ENCODE assay signal across 18 mouse cellular contexts in genomic region chr10:67943513-67943912, GRCm38 (mm10). TPM values are rescaled to one million over a fixed set of nuclear protein-coding genes. Genes with fewer than 3 reads are reported as not detected.
DNase-seq lines count a peak whose midpoint lies in the region; ATAC-seq and TF ChIP-seq lines count a peak whose summit lies in the region.
"Had no signal": no experiment of that assay in that cellular context is flagged by ENCODE, and none has a peak within 500 bp of the region (broad histone marks: within the 10 kb centered on the region; RNA-seq: fewer than 3 reads in every experiment).

No protein-coding gene starts in this region.

- H3K79me2 ChIP-seq in CH12.LX (replicated peaks; ENCODE audit: control insufficient read depth, extremely low read depth, insufficient read depth, poor library complexity, severe bottlenecking) = no peaks in the 10 kb centered on the region

- H3K36me3 ChIP-seq in liver, postnatal 0 days (replicated peaks; ENCODE audit: insufficient read depth, low read length) = no peaks in the 10 kb centered on the region
- no peaks in the 10 kb centered on the region for H3K36me3 ChIP-seq in liver, embryonic 12.5 days
- H3K36me3 ChIP-seq in CH12.LX (replicated peaks in 1 of 2; ENCODE audit: control insufficient read depth in 1 of 2, insufficient read depth in 1 of 2, low read length in 1 of 2) = no peaks in the 10 kb centered on the region
- H3K36me3 ChIP-seq in heart, embryonic 11.5 days (ENCODE audit: control insufficient read depth, insufficient read depth, low read length) = no peaks in the 10 kb centered on the region
- H3K36me3 ChIP-seq: intestine, embryonic 15.5 days had no signal

- H3K9ac ChIP-seq in liver, postnatal 0 days (replicated peaks) = no peak overlapping the region
- H3K9ac ChIP-seq in liver, embryonic 12.5 days = no peak overlapping the region
- no peak overlapping the region for H3K9ac ChIP-seq in CH12.LX (ENCODE audit: insufficient read depth, low read depth)
- H3K9ac ChIP-seq in heart, embryonic 11.5 days (ENCODE audit: low read depth, low read length) = no peak overlapping the region
- H3K9ac ChIP-seq: intestine, embryonic 15.5 days had no signal

- dilution Hi-C loops in CH12.LX (cut with MboI; ENCODE audit: extremely low pct_ligation_motif_present, extremely low pct_unique_long_range_greater_than_20kb, low sequenced_read_pairs) = no loop called here

- no peaks in the 10 kb centered on the region for H3K9me3 ChIP-seq in liver, postnatal 0 days (ENCODE audit: low read length)
- H3K9me3 ChIP-seq in liver, embryonic 12.5 days (replicated peaks) = no peaks in the 10 kb centered on the region
- peaks cover 2% of the 10 kb centered on the region for H3K9me3 ChIP-seq in CH12.LX (replicated peaks; ENCODE audit: low read length)
- no peaks in the 10 kb centered on the region for H3K9me3 ChIP-seq in heart, embryonic 11.5 days (replicated peaks; ENCODE audit: control insufficient read depth, low read length)
- H3K9me3 ChIP-seq: intestine, embryonic 15.5 days had no signal

- peak; percentile 43; the same call in 1 of the 2 replicates for ATAC-seq in liver, postnatal 0 days
- no peak for ATAC-seq in liver, embryonic 12.5 days
- peak; percentile 79 for ATAC-seq in common myeloid progenitor, adult 5-6 weeks (replicated peaks; ENCODE audit: low read depth, poor library complexity, severe bottlenecking)
- ATAC-seq in neutrophil, adult 5-6 weeks (ENCODE audit: extremely low read depth, insufficient number of reproducible peaks, low FRiP score, poor library complexity, severe bottlenecking) = peak; percentile 88
- no peak for ATAC-seq in heart, embryonic 11.5 days (replicated peaks; ENCODE audit: insufficient number of reproducible peaks, low FRiP score, low TSS enrichment)
- ATAC-seq: forebrain, embryonic 16.5 days; intestine, embryonic 15.5 days; midbrain, embryonic 16.5 days had no signal

- no peak overlapping the region for H3K27ac ChIP-seq in liver, postnatal 0 days (ENCODE audit: low read depth)
- no peak overlapping the region for H3K27ac ChIP-seq in liver, embryonic 12.5 days
- no peak overlapping the region for H3K27ac ChIP-seq in CH12.LX (ENCODE audit: insufficient read depth, low read depth)
- H3K27ac ChIP-seq in heart, embryonic 11.5 days (ENCODE audit: low read depth, low read length) = no peak overlapping the region
- H3K27ac ChIP-seq: gastrocnemius, adult 2 months; intestine, embryonic 15.5 days; macrophage had no signal

- no peaks in the 10 kb centered on the region for H3K4me1 ChIP-seq in liver, postnatal 0 days (ENCODE audit: insufficient read depth)
- no peaks in the 10 kb centered on the region for H3K4me1 ChIP-seq in liver, embryonic 12.5 days
- H3K4me1 ChIP-seq in CH12.LX (ENCODE audit: control insufficient read depth in 1 of 2, insufficient read depth in 2 of 2) = peaks cover 8 to 9% of the 10 kb centered on the region in 2 experiments; a peak in 3 of 4 replicates
- no peaks in the 10 kb centered on the region for H3K4me1 ChIP-seq in heart, embryonic 11.5 days (ENCODE audit: control insufficient read depth, insufficient read depth, low read length)
- H3K4me1 ChIP-seq: intestine, embryonic 15.5 days had no signal

- TF ChIP-seq RAD21 in CH12.LX (IDR thresholded peaks at IDR 0.05; ENCODE audit: low read depth, low read length) = no peak; the same call in 1 of the 2 replicates

- no peak overlapping the region for H3K4me3 ChIP-seq in liver, postnatal 0 days (ENCODE audit: low read depth, low read length)
- no peak overlapping the region for H3K4me3 ChIP-seq in liver, embryonic 12.5 days
- H3K4me3 ChIP-seq in CH12.LX (replicated peaks in 1 of 3; ENCODE audit: low read depth in 2 of 3, low read length in 2 of 3, poor library complexity in 1 of 3) = no peak overlapping the region
- no peak overlapping the region for H3K4me3 ChIP-seq in heart, embryonic 11.5 days (ENCODE audit: low read depth, low read length)
- H3K4me3 ChIP-seq: gastrocnemius, adult 2 months; intestine, embryonic 15.5 days had no signal

- 70% methylated on average over 4 of the region's 4 CpGs for WGBS in liver, postnatal 0 days (ENCODE audit: insufficient replicate concordance)
- 70% methylated on average over 4 of the region's 4 CpGs for WGBS in liver, embryonic 12.5 days (ENCODE audit: insufficient replicate concordance)
- WGBS in heart, embryonic 11.5 days (ENCODE audit: insufficient replicate concordance) = 81% methylated on average over 4 of the region's 4 CpGs

- in situ Hi-C loops in CH12.LX (cut with MboI; ENCODE audit: low pct_ligation_motif_present, low pct_unique_long_range_greater_than_20kb, low sequenced_read_pairs) = no loop called here

- TF ChIP-seq POLR2A in CH12.LX (IDR thresholded peaks at IDR 0.05; ENCODE audit: low read depth, low read length) = peak; percentile 22; the same call in 1 of the 2 replicates

- H3K4me2 ChIP-seq in liver, postnatal 0 days (ENCODE audit: low read depth, low read length) = no peak overlapping the region
- H3K4me2 ChIP-seq in liver, embryonic 12.5 days = no peak overlapping the region
- no peak overlapping the region for H3K4me2 ChIP-seq in CH12.LX (ENCODE audit: insufficient read depth, low read depth, poor library complexity, severe bottlenecking)
- no peak overlapping the region for H3K4me2 ChIP-seq in heart, embryonic 11.5 days
- H3K4me2 ChIP-seq: intestine, embryonic 15.5 days had no signal

- H3K27me3 ChIP-seq in liver, postnatal 0 days (ENCODE audit: insufficient read depth, low read length) = no peaks in the 10 kb centered on the region
- H3K27me3 ChIP-seq in liver, embryonic 12.5 days (replicated peaks) = no peaks in the 10 kb centered on the region
- H3K27me3 ChIP-seq in CH12.LX (replicated peaks) = no peaks in the 10 kb centered on the region
- no peaks in the 10 kb centered on the region for H3K27me3 ChIP-seq in heart, embryonic 11.5 days (ENCODE audit: control insufficient read depth, insufficient read depth, low read length)
- H3K27me3 ChIP-seq: intestine, embryonic 15.5 days had no signal

- intact Hi-C loops in heart, postnatal 25 days (cut with DNase I) = no loop called here

- TF ChIP-seq CTCF in liver, postnatal 0 days (IDR thresholded peaks at IDR 0.05; ENCODE audit: low read depth) = peak; percentile 20; the same call in 1 of the 2 replicates
- TF ChIP-seq CTCF in CH12.LX (conservative IDR thresholded peaks at IDR 0.05 in 1 of 2, IDR thresholded peaks at IDR 0.05 in 1 of 2; ENCODE audit: low read depth in 2 of 2, low read length in 2 of 2) = peak in 1 of 2 experiments; percentile 43; a peak in 2 of 4 replicates

- TF ChIP-seq EP300 in liver, postnatal 0 days (IDR thresholded peaks at IDR 0.05; ENCODE audit: low read depth) = no peak
- TF ChIP-seq EP300 in CH12.LX (IDR thresholded peaks at IDR 0.05; ENCODE audit: low read length) = no peak

- no peak for DNase-seq in liver, postnatal 0 days
- DNase-seq in CH12.LX (ENCODE audit: extremely low read depth) = peak; percentile 47
- DNase-seq in urinary bladder, postnatal 14 days (ENCODE audit: low spot score) = no peak
- DNase-seq in heart, postnatal 25 days (ENCODE audit: low spot score) = no peak
- DNase-seq: cerebellum, adult 18-20 months; gastrocnemius, adult 2 months; heart, postnatal 4 days; kidney, postnatal 36 days; layer of hippocampus, postnatal 36 days; lung, adult 18-20 months had no signal

TF ChIP-seq in CH12.LX, 34 proteins besides CTCF, POLR2A, EP300 and RAD21:
- TF ChIP-seq SMC3 (IDR thresholded peaks at IDR 0.05; ENCODE audit: low read depth, low read length) (0 out of 2 replicates have a peak, but pooled peaks have one; percentile 14), CHD1 (IDR thresholded peaks at IDR 0.05; ENCODE audit: low read depth, low read length) (no peak), ELF1 (IDR thresholded peaks at IDR 0.05; ENCODE audit: low read depth, low read length) (peak; percentile 44)

RNA-seq across cellular contexts. Expression of gene Zfp365, which starts 31.1 kb away (rescaled TPM):
- 0.04 TPM in 1 of 2 replicates, not detected in the other for polyA plus RNA-seq in liver, postnatal 0 days (2015; fragmentation: Nextera tagmentation; extraction: Ambion mirVana)
- 0.12 and 0.17 TPM in 2 replicates for polyA plus RNA-seq in liver, embryonic 12.5 days (2016; fragmentation: Nextera tagmentation; extraction: Ambion mirVana)
- 1.2 and 1.3 TPM in 2 replicates for total RNA-seq in CH12.LX (2012; rRNA removed)
- 1.0 and 1.2 TPM in 2 replicates for total RNA-seq in CH12.LX (2014; rRNA removed)
- polyA plus RNA-seq in CH12.LX (2012; ENCODE audit: insufficient read length, low read depth) = 2.4 and 4.0 TPM in 2 replicates
- 0.18 TPM in 1 of 2 replicates, not detected in the other for total RNA-seq in common myeloid progenitor, adult 5-6 weeks (2017)
- 0.47 and 0.49 TPM in 2 replicates for total RNA-seq in neutrophil, adult 5-6 weeks (2017)
- polyA plus RNA-seq in heart, embryonic 11.5 days (2014; fragmentation: Nextera tagmentation; extraction: Ambion mirVana) = 0.76 and 0.77 TPM in 2 replicates
- total RNA-seq in heart, postnatal 25 days (2021) = under 1 TPM; 0.49 to 0.50 TPM

RNA-seq across cellular contexts. Expression of gene Rtkn2, which starts 35.9 kb away (rescaled TPM):
- polyA plus RNA-seq in liver, postnatal 0 days (2015; fragmentation: Nextera tagmentation; extraction: Ambion mirVana) = 1.4 TPM in 2 replicates
- polyA plus RNA-seq in liver, embryonic 12.5 days (2016; fragmentation: Nextera tagmentation; extraction: Ambion mirVana) = 2.2 and 3.0 TPM in 2 replicates
- total RNA-seq in CH12.LX (2012; rRNA removed) (0.46 and 0.59 TPM in 2 replicates), CH12.LX (2014; rRNA removed) (0.59 and 0.99 TPM in 2 replicates)
- 0.78 and 0.93 TPM in 2 replicates for polyA plus RNA-seq in CH12.LX (2012; ENCODE audit: insufficient read length, low read depth)
- 5.8 and 13.7 TPM in 2 replicates for total RNA-seq in common myeloid progenitor, adult 5-6 weeks (2017)
- total RNA-seq in neutrophil, adult 5-6 weeks (2017) = 0.61 TPM in 1 of 2 replicates, not detected in the other
- polyA plus RNA-seq in heart, embryonic 11.5 days (2014; fragmentation: Nextera tagmentation; extraction: Ambion mirVana) = 6.5 and 7.2 TPM in 2 replicates
- under 1 TPM; 0.13 to 0.36 TPM for total RNA-seq in heart, postnatal 25 days (2021)

Comparison
In these comparisons a context has a peak if more than half of its experiments do, and no peak if none do; other contexts are left out.
1. ATAC-seq: peak in liver, postnatal 0 days (single experiment), common myeloid progenitor, adult 5-6 weeks (single experiment) and neutrophil, adult 5-6 weeks (single experiment); none in liver, embryonic 12.5 days (single experiment) and heart, embryonic 11.5 days (single experiment).